Mouse (Mus musculus): ENCODE results near the gene Kcnab2. TPM values are rescaled to one million over a fixed set of nuclear protein-coding genes. Genes with fewer than 3 reads are reported as not detected.
A peak's percentile ranks its signal among the peaks of the same experiment; 100 is the strongest.

The Kcnab2 gene
- polyA plus RNA-seq, 1 experiment: 67.3 TPM

- no peaks in the 10 kb centered on the region for H3K36me3 ChIP-seq (ENCODE audit: control insufficient read depth, insufficient read depth, low read length)
- no peak overlapping the region for H3K4me3 ChIP-seq (ENCODE audit: control insufficient read depth, insufficient read depth, low read length)
- no peak for DNase-seq
- WGBS: 38% methylated on average over 7 of the region's 7 CpGs
- peaks cover 4% of the 10 kb centered on the region for H3K27me3 ChIP-seq (ENCODE audit: control insufficient read depth, insufficient read depth, low read length)
- TF ChIP-seq POLR2A (IDR thresholded peaks at IDR 0.05; ENCODE audit: control insufficient read depth, extremely low read depth, insufficient read depth, low read length, poor library complexity) (no peak), CTCF (IDR thresholded peaks at IDR 0.05; ENCODE audit: borderline replicate concordance, control insufficient read depth, extremely low read depth, insufficient read depth, low read length, poor library complexity) (no peak)
- no peaks in the 10 kb centered on the region for H3K4me1 ChIP-seq (replicated peaks; ENCODE audit: control insufficient read depth, insufficient read depth, low read length)
- H3K27ac ChIP-seq (ENCODE audit: control insufficient read depth, insufficient read depth, low read length): no peak overlapping the region
These were observed 132.4 kb downstream of the Kcnab2 start for GRCm38 (mm10) chr4:152345120-152345889.

DNA sequence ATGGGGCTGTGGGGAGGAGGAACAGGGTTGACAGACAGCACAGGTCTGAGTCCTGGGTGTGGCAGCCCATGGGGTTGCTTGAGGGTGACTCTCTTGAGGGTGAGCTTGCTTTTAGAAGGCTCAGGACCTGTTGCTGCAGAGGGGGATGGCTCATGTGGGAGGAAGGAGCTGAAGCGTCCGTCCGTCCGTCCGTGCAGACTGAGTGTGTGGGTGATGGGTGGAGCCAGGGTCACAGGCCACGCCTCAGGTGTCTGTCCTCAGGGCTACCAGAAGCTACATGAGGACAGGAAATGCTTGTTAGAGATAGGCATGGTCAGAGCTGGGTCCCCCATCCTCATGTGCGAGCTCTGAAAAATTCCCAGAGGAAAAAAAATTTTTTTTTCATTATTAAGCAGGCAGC lies 133.0 kb downstream of the Kcnab2 start:
- no peak for TF ChIP-seq CTCF (IDR thresholded peaks at IDR 0.05; ENCODE audit: borderline replicate concordance, control insufficient read depth, extremely low read depth, insufficient read depth, low read length, poor library complexity)
- TF ChIP-seq POLR2A (IDR thresholded peaks at IDR 0.05; ENCODE audit: control insufficient read depth, extremely low read depth, insufficient read depth, low read length, poor library complexity): no peak
- Histone ChIP-seq H3K4me3 (ENCODE audit: control insufficient read depth, insufficient read depth, low read length) (no peak overlapping the region), H3K36me3 (ENCODE audit: control insufficient read depth, insufficient read depth, low read length) (no peaks in the 10 kb centered on the region), H3K27ac (ENCODE audit: control insufficient read depth, insufficient read depth, low read length) (no peak overlapping the region), H3K4me1 (replicated peaks; ENCODE audit: control insufficient read depth, insufficient read depth, low read length) (no peaks in the 10 kb centered on the region), H3K27me3 (ENCODE audit: control insufficient read depth, insufficient read depth, low read length) (peaks cover 6% of the 10 kb centered on the region)
- DNase-seq: no peak
- 48% methylated on average over 7 of the region's 7 CpGs for WGBS

DNA sequence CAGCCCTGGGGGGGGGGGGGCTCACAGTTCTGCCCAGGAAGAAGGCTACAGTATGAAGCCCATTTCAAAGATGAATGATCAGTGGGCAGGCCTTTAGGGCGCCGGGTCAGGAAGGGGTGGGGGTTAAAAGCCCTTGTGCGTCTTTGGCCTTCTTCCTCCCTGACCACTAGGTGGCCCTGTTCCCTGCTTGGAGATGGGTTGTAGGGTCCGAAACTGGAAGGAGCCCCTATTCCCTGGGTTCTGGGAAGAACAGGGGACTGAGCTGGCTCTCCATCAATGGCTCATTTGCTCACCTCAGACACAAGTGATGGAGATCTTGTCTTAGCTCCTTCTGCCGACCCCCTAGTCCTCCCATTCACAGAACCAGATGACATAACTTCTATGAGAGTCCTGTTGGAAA lies 134.4 kb downstream of the Kcnab2 start:
- peaks cover 16% of the 10 kb centered on the region for H3K27me3 ChIP-seq (ENCODE audit: control insufficient read depth, insufficient read depth, low read length)
- H3K4me1 ChIP-seq (replicated peaks; ENCODE audit: control insufficient read depth, insufficient read depth, low read length): peaks cover 7% of the 10 kb centered on the region; the same call in 1 of the 2 replicates
- 13% methylated on average over 5 of the region's 5 CpGs for whole genome bisulfite sequencing
- TF ChIP-seq POLR2A (IDR thresholded peaks at IDR 0.05; ENCODE audit: control insufficient read depth, extremely low read depth, insufficient read depth, low read length, poor library complexity) (no peak), CTCF (IDR thresholded peaks at IDR 0.05; ENCODE audit: borderline replicate concordance, control insufficient read depth, extremely low read depth, insufficient read depth, low read length, poor library complexity) (peak; percentile 34; the same call in 1 of the 2 replicates)
- no peak overlapping the region for H3K27ac ChIP-seq (ENCODE audit: control insufficient read depth, insufficient read depth, low read length)
- no peak overlapping the region for H3K4me3 ChIP-seq (ENCODE audit: control insufficient read depth, insufficient read depth, low read length)
- peak; percentile 18 for DNase-seq
- no peaks in the 10 kb centered on the region for H3K36me3 ChIP-seq (ENCODE audit: control insufficient read depth, insufficient read depth, low read length)

Other genes starting within 250 kb of the Kcnab2 start
- gene Gpr153, start 203.6 kb downstream of the Kcnab2 start, polyA plus RNA-seq (2012; rRNA removed): 5.3 and 5.5 TPM in 2 replicates
- 0.19 and 0.28 TPM in 2 replicates for gene Hes3, start 186.2 kb downstream of the Kcnab2 start, polyA plus RNA-seq (2012; rRNA removed)
- gene Icmt, start 180.6 kb downstream of the Kcnab2 start, polyA plus RNA-seq (2012; rRNA removed): 42.6 and 48.1 TPM in 2 replicates
- gene Rnf207, start 158.9 kb downstream of the Kcnab2 start, polyA plus RNA-seq (2012; rRNA removed): 0.57 and 10.2 TPM in 2 replicates
- gene Rpl22, start 152.1 kb downstream of the Kcnab2 start, polyA plus RNA-seq (2012; rRNA removed): 43.8 and 60.3 TPM in 2 replicates
- gene Chd5, start 139.2 kb downstream of the Kcnab2 start, polyA plus RNA-seq (2012; rRNA removed): 0.11 and 0.16 TPM in 2 replicates
- 3.6 and 4.6 TPM in 2 replicates for gene Nphp4, start 1.2 kb downstream of the Kcnab2 start, polyA plus RNA-seq (2012; rRNA removed)